ENCODE assay signal across 8 mouse cellular contexts in the genomic region with DNA sequence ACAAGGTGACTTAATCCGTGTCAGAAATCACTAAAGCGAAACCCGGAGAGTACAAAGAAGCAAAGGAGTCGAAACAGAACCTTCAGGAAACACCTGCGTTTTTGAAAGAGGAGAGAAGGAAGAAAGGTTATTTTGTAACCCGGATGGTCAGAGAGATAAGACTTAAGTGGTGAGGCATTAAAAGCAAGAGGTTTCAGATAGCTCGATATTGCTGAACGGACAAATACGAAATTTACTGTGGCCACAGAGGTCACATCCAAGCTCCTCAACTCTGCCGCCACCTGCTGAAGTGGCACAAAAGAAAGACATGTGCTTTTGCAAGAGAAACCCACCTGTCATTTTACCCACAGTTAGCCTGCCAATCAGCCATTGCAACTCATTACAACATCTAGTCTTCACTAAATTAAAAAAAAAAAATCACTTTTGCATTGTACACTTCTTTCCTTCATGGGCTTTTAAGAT. TPM values are rescaled to one million over a fixed set of nuclear protein-coding genes. Genes with fewer than 3 reads are reported as not detected.
A peak's percentile ranks its signal among the peaks of the same experiment; 100 is the strongest.
DNase-seq lines count a peak whose midpoint lies in the region; ATAC-seq and TF ChIP-seq lines count a peak whose summit lies in the region.

No protein-coding gene starts in this region.

- TF ChIP-seq CTCF in midbrain, postnatal 0 days (IDR thresholded peaks at IDR 0.05): no peak

- intact Hi-C loops in heart, postnatal 36 days (cut with DNase I): no loop called here

- peak overlapping the region; percentile 98 for H3K4me3 ChIP-seq in heart, embryonic 10.5 days
- peak overlapping the region; percentile 82 for H3K4me3 ChIP-seq in midbrain, postnatal 0 days (ENCODE audit: low read depth, low read length)

- H3K9me3 ChIP-seq in heart, embryonic 10.5 days: no peaks in the 10 kb centered on the region
- no peaks in the 10 kb centered on the region for H3K9me3 ChIP-seq in midbrain, postnatal 0 days (ENCODE audit: low read length)

- DNase-seq in heart, embryonic 10.5 days (ENCODE audit: low spot score): no peak
- DNase-seq in heart, postnatal 36 days: no peak
- DNase-seq in MN1 (ENCODE audit: low spot score): peak; percentile 62
- peak; percentile 10 to 45 for DNase-seq in kidney, postnatal 25 days
- no peak for DNase-seq in midbrain, postnatal 0 days (ENCODE audit: low spot score)
- no peak for DNase-seq in frontal cortex, postnatal 25 days (ENCODE audit: low spot score in 2 of 2)
- DNase-seq in retina, embryonic 14.5 days (ENCODE audit: low spot score): no peak

- no peaks in the 10 kb centered on the region for H3K36me3 ChIP-seq in heart, embryonic 10.5 days
- no peaks in the 10 kb centered on the region for H3K36me3 ChIP-seq in midbrain, postnatal 0 days (ENCODE audit: insufficient read depth, low read length)

- ATAC-seq in granulocyte monocyte progenitor cell, adult 5-6 weeks (replicated peaks; ENCODE audit: poor library complexity, severe bottlenecking): peak; percentile 21
- ATAC-seq in midbrain, postnatal 0 days (ENCODE audit: low FRiP score): no peak

- WGBS in heart, embryonic 10.5 days: 64% methylated on average over 10 of the region's 10 CpGs
- 80% methylated on average over 10 of the region's 10 CpGs for WGBS in midbrain, postnatal 0 days

- H3K4me1 ChIP-seq in heart, embryonic 10.5 days: peaks cover 23% of the 10 kb centered on the region
- no peaks in the 10 kb centered on the region for H3K4me1 ChIP-seq in midbrain, postnatal 0 days (ENCODE audit: insufficient read depth, low read length)

- no peak overlapping the region for H3K27ac ChIP-seq in heart, embryonic 10.5 days
- no peak overlapping the region for H3K27ac ChIP-seq in midbrain, postnatal 0 days (ENCODE audit: low read depth, low read length)

- no peak overlapping the region for H3K9ac ChIP-seq in midbrain, postnatal 0 days (replicated peaks; ENCODE audit: low read length, poor library complexity, severe bottlenecking)

- H3K27me3 ChIP-seq in heart, embryonic 10.5 days (ENCODE audit: insufficient read depth, poor library complexity, severe bottlenecking): no peaks in the 10 kb centered on the region
- H3K27me3 ChIP-seq in midbrain, postnatal 0 days (ENCODE audit: insufficient read depth, low read length): no peaks in the 10 kb centered on the region

- peak overlapping the region; percentile 46; the same call in 1 of the 2 replicates for H3K4me2 ChIP-seq in midbrain, postnatal 0 days (ENCODE audit: low read depth, low read length, poor library complexity, severe bottlenecking)

RNA-seq across cellular contexts. Expression of a gene that starts 1.1 kb away (rescaled TPM):
- polyA plus RNA-seq in heart, embryonic 10.5 days (2016; fragmentation: Nextera tagmentation; extraction: Ambion mirVana): 15.0 and 20.3 TPM in 2 replicates
- 10 to 100 TPM; 19.6 to 19.9 TPM for total RNA-seq in heart, postnatal 36 days (2021)
- 22.0 and 24.1 TPM in 2 replicates for total RNA-seq in granulocyte monocyte progenitor cell, adult 5-6 weeks (2014; fragmentation: Nextera tagmentation)
- 39.4 and 41.5 TPM in 2 replicates for total RNA-seq in granulocyte monocyte progenitor cell, adult 5-6 weeks (2017)
- total RNA-seq in midbrain, postnatal 0 days (2014; rRNA removed): 40.8 and 54.0 TPM in 2 replicates
- polyA plus RNA-seq in midbrain, postnatal 0 days (2015; fragmentation: Nextera tagmentation; extraction: Ambion mirVana): 11.3 and 13.2 TPM in 2 replicates

Comparison
In these comparisons a context has a peak if more than half of its experiments do, and no peak if none do; other contexts are left out.
1. DNase-seq: peak in MN1 (single experiment) and kidney, postnatal 25 days (2 of 2); none in heart, embryonic 10.5 days (single experiment), heart, postnatal 36 days (0 of 2), midbrain, postnatal 0 days (single experiment), frontal cortex, postnatal 25 days (0 of 2) and retina, embryonic 14.5 days (single experiment).